Mouse (Mus musculus) heart, embryonic 15.5 days (tissue): ENCODE data around the gene Asphd1. TPM values are rescaled to one million over a fixed set of nuclear protein-coding genes. Genes with fewer than 3 reads are reported as not detected.

Experiments used
- ATAC-seq: fragments of 200-750 bp; cut with Nextera tagmentation; replicated peaks from 2 replicates; pipeline ENCODE4 v1.8.0; 2017; ENCODE audit warnings: low read depth, moderate TSS enrichment; ENCODE audit not compliant: insufficient number of reproducible peaks, insufficient read depth, low FRiP score
- H3K27ac ChIP-seq: fragments of 300-500 bp; sonication (generic); 2 replicates; pipeline ENCODE4 v1.5.1; 2015; ENCODE audit warnings: mild to moderate bottlenecking, inconsistent platforms
- H3K27me3 ChIP-seq: fragments of 300-500 bp; sonication (generic); 2 replicates; pipeline ENCODE4 v1.6.1; 2015; ENCODE audit warnings: inconsistent platforms
- H3K36me3 ChIP-seq: fragments of 300-500 bp; sonication (generic); 2 replicates; pipeline ENCODE4 v1.6.1; 2015; ENCODE audit warnings: mild to moderate bottlenecking, inconsistent platforms
- H3K4me1 ChIP-seq: fragments of 300-500 bp; sonication (generic); replicated peaks from 2 replicates; pipeline ENCODE4 v1.6.1; 2015; ENCODE audit warnings: inconsistent platforms
- H3K4me2 ChIP-seq: fragments of 300-500 bp; sonication (generic); 2 replicates; pipeline ENCODE4 v1.6.1; 2015; ENCODE audit warnings: inconsistent platforms, mild to moderate bottlenecking, moderate library complexity
- H3K4me3 ChIP-seq: fragments of 300-500 bp; sonication (generic); 2 replicates; pipeline ENCODE4 v1.5.1; 2015; ENCODE audit warnings: mild to moderate bottlenecking, inconsistent platforms
- H3K9ac ChIP-seq: fragments of 300-500 bp; sonication (generic); 2 replicates; pipeline ENCODE4 v1.6.1; 2015; ENCODE audit warnings: mild to moderate bottlenecking, inconsistent platforms
- H3K9me3 ChIP-seq: fragments of 300-500 bp; sonication (generic); replicated peaks from 2 replicates; pipeline ENCODE4 v1.6.1; 2016; ENCODE audit warnings: inconsistent platforms
- WGBS: fragments of 180-500 bp; shearing (Covaris S2); methylation state at CpG from one replicate; pipeline ENCODE4 v1.1.7; 2015; ENCODE audit warnings: mixed read lengths; 5-methylcytosine and 5-hydroxymethylcytosine counted together
- polyA plus RNA-seq: library from polyadenylated mRNA; unstranded; fragments of >200 nt; fragmentation: Nextera tagmentation; extraction: Ambion mirVana; gene quantifications from 2 replicates; pipeline ENCODE4 v1.2.1, GENCODE M21; 2015

Asphd1 gene
- polyA plus RNA-seq, 1 experiment from 2014 or later = 0.08 TPM

- ATAC-seq = no peak
- Histone ChIP-seq H3K4me3 (peak overlapping the region; percentile 46), H3K9me3 (no peaks in the 10 kb centered on the region), H3K4me2 (peak overlapping the region; percentile 88), H3K9ac (no peak overlapping the region), H3K4me1 (peaks cover 11% of the 10 kb centered on the region), H3K36me3 (no peaks in the 10 kb centered on the region), H3K27ac (no peak overlapping the region), H3K27me3 (peaks cover 30% of the 10 kb centered on the region)
- WGBS = 6% methylated on average over 26 of the region's 26 CpGs
Measured at GRCm38 (mm10) chr7:126950647-126951615, 1.5 kb upstream of the Asphd1 start.

GRCm38 (mm10) chr7:126949793-126950646, 638 bp upstream of the Asphd1 start, which contains the start of gene Sez6l2:
Gene Sez6l2, plus strand, starts transcription at chr7:126950563.
- Histone ChIP-seq H3K36me3 (no peaks in the 10 kb centered on the region), H3K4me3 (peak within 1 kb of the TSS; percentile 46), H3K9me3 (no peaks in the 10 kb centered on the region), H3K4me1 (peaks cover 11% of the 10 kb centered on the region), H3K9ac (no peak within 1 kb of the TSS), H3K4me2 (peak within 1 kb of the TSS; percentile 88), H3K27ac (no peak within 1 kb of the TSS), H3K27me3 (peaks cover 30% of the 10 kb centered on the region)
- WGBS = under 1% methylated on average over 42 of the region's 42 CpGs
- peak; percentile 82 for ATAC-seq

GRCm38 (mm10) chr7:126948626-126949025, 756 bp downstream of the Asphd1 start:
- no peak overlapping the region for H3K27ac ChIP-seq
- H3K4me3 ChIP-seq = no peak overlapping the region
- ATAC-seq = no peak
- peaks cover 11% of the 10 kb centered on the region for H3K4me1 ChIP-seq
- peaks cover 7% of the 10 kb centered on the region; the same call in 1 of the 2 replicates for H3K36me3 ChIP-seq
- peaks cover 30% of the 10 kb centered on the region for H3K27me3 ChIP-seq
- no peaks in the 10 kb centered on the region for H3K9me3 ChIP-seq
- WGBS = 66% methylated on average over 10 of the region's 10 CpGs
- no peak overlapping the region for H3K4me2 ChIP-seq
- H3K9ac ChIP-seq = no peak overlapping the region

GRCm38 (mm10) chr7:126946530-126946929, 2.9 kb downstream of the Asphd1 start:
- no peak overlapping the region for H3K9ac ChIP-seq
- peaks cover 17% of the 10 kb centered on the region for H3K27me3 ChIP-seq
- H3K27ac ChIP-seq = no peak overlapping the region
- no peak for ATAC-seq
- no peak overlapping the region for H3K4me2 ChIP-seq
- H3K9me3 ChIP-seq = no peaks in the 10 kb centered on the region
- H3K36me3 ChIP-seq = peaks cover 12% of the 10 kb centered on the region; the same call in 1 of the 2 replicates
- H3K4me3 ChIP-seq = no peak overlapping the region
- 41% methylated on average over 3 of the region's 3 CpGs for WGBS
- H3K4me1 ChIP-seq = peaks cover 11% of the 10 kb centered on the region

GRCm38 (mm10) chr7:126941801-126942200, 7.6 kb downstream of the Asphd1 start:
- H3K4me2 ChIP-seq = no peak overlapping the region

GRCm38 (mm10) chr7:126941171-126941570, 8.2 kb downstream of the Asphd1 start:
- H3K27me3 ChIP-seq = no peaks in the 10 kb centered on the region
- no peaks in the 10 kb centered on the region for H3K4me1 ChIP-seq
- H3K36me3 ChIP-seq = peaks cover 19% of the 10 kb centered on the region
- H3K9me3 ChIP-seq = no peaks in the 10 kb centered on the region
- no peak overlapping the region for H3K4me2 ChIP-seq
- H3K27ac ChIP-seq = no peak overlapping the region
- WGBS = 41% methylated on average over 6 of the region's 6 CpGs
- ATAC-seq = no peak
- no peak overlapping the region for H3K4me3 ChIP-seq
- no peak overlapping the region for H3K9ac ChIP-seq

More at GRCm38 (mm10) chr7:126941801-126942200, 7.6 kb downstream of the Asphd1 start:
- Histone ChIP-seq H3K36me3 (peaks cover 19% of the 10 kb centered on the region), H3K27me3 (no peaks in the 10 kb centered on the region), H3K4me3 (no peak overlapping the region), H3K9me3 (no peaks in the 10 kb centered on the region), H3K9ac (no peak overlapping the region), H3K4me1 (no peaks in the 10 kb centered on the region), H3K27ac (no peak overlapping the region)
- whole genome bisulfite sequencing = 70% methylated on average over 5 of the region's 5 CpGs
- no peak for ATAC-seq

GRCm38 (mm10) chr7:126932652-126933051, 16.7 kb downstream of the Asphd1 start:
- WGBS = 74% methylated on average over 2 of the region's 2 CpGs
- H3K4me3 ChIP-seq = no peak overlapping the region
- ATAC-seq = no peak

GRCm38 (mm10) chr7:126929046-126929445, 20.3 kb downstream of the Asphd1 start:
- Histone ChIP-seq H3K4me2 (peak overlapping the region; percentile 97), H3K4me1 (peaks cover 10% of the 10 kb centered on the region), H3K9ac (peak overlapping the region; percentile 94), H3K27me3 (no peaks in the 10 kb centered on the region), H3K4me3 (peak overlapping the region; percentile 93), H3K9me3 (no peaks in the 10 kb centered on the region), H3K36me3 (peaks cover 9% of the 10 kb centered on the region), H3K27ac (peak overlapping the region; percentile 77)
- 0% methylated on average over 27 of the region's 27 CpGs for WGBS
- ATAC-seq = peak; percentile 45

More at GRCm38 (mm10) chr7:126932652-126933051, 16.7 kb downstream of the Asphd1 start:
- no peaks in the 10 kb centered on the region for H3K9me3 ChIP-seq
- no peaks in the 10 kb centered on the region for H3K27me3 ChIP-seq
- no peak overlapping the region for H3K9ac ChIP-seq
- peaks cover 16% of the 10 kb centered on the region for H3K36me3 ChIP-seq
- no peak overlapping the region for H3K27ac ChIP-seq
- H3K4me2 ChIP-seq = no peak overlapping the region
- peaks cover 10% of the 10 kb centered on the region for H3K4me1 ChIP-seq

- Histone ChIP-seq H3K27me3 (no peaks in the 10 kb centered on the region), H3K4me3 (peak within 1 kb of the TSS; percentile 93), H3K9me3 (no peaks in the 10 kb centered on the region), H3K4me2 (peak within 1 kb of the TSS; percentile 97), H3K27ac (peak within 1 kb of the TSS; percentile 77), H3K36me3 (peaks cover 6% of the 10 kb centered on the region), H3K4me1 (peaks cover 10% of the 10 kb centered on the region), H3K9ac (peak within 1 kb of the TSS; percentile 94)
- 2% methylated on average over 56 of the region's 56 CpGs for WGBS
- peak; percentile 96 for ATAC-seq
Measured at GRCm38 (mm10) chr7:126928384-126929037, 20.9 kb downstream of the Asphd1 start, which contains the start of gene Kctd13. Gene Kctd13, plus strand, starts transcription at chr7:126928879.

GRCm38 (mm10) chr7:126926299-126926698, 23.1 kb downstream of the Asphd1 start:
- Histone ChIP-seq H3K9ac (no peak overlapping the region), H3K36me3 (0 out of 2 replicates have a peak, but pooled peaks cover 2% of the 10 kb centered on the region), H3K4me2 (no peak overlapping the region), H3K4me1 (peaks cover 14% of the 10 kb centered on the region), H3K4me3 (no peak overlapping the region), H3K9me3 (no peaks in the 10 kb centered on the region), H3K27ac (no peak overlapping the region), H3K27me3 (no peaks in the 10 kb centered on the region)
- ATAC-seq = no peak
- WGBS = 29% methylated on average over 3 of the region's 3 CpGs
